Mouse (Mus musculus): ENCODE results near the gene Oaz2.
"Not testable (repeated sequence)": the region's sequence is repeated elsewhere in the genome, so short reads cannot be mapped to it uniquely, and the experiment has no call there.

Gene Oaz2

DNA sequence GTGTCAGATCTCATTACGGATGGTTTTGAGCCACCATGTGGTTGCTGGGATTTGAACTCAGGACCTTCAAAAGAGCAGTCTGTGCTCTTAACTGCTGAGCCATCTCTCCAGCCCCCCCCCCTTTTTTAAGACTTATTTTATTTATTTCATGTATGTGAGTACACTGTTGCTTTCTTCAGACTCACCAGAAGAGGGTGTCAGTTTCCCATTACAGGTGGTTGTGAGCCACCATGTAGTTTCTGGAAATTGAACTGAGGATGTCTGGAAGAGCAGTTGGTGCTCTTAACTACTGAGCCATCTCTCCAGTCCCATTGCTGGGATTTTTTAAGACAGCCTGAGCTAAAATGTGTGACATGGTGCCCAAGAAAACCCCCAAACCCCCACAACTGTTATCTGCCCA is 15.8 kb upstream of the Oaz2 start:
- in situ Hi-C loops (cut with MboI) = not testable (repeated sequence)

DNA sequence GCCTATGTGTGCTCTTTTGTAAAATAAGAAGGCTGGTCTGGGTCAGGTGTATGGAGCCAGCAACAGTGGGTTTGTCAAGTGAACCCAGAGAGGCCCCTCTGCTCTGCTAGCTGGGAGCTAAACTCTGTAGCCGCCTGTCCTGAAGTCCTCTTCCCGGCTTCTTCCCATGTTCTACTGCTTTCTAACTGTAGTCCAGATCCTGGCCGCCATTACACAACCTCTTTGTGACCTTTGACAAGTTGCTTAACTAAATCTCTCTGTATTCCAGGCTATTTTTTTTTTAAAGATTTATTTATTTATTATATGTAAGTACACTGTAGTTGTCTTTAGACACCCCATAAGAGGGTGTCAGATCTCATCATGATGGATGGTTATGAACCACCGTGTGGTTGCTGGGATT is 14.1 kb upstream of the Oaz2 start:
- in situ Hi-C loops (cut with MboI) = no loop called here

DNA sequence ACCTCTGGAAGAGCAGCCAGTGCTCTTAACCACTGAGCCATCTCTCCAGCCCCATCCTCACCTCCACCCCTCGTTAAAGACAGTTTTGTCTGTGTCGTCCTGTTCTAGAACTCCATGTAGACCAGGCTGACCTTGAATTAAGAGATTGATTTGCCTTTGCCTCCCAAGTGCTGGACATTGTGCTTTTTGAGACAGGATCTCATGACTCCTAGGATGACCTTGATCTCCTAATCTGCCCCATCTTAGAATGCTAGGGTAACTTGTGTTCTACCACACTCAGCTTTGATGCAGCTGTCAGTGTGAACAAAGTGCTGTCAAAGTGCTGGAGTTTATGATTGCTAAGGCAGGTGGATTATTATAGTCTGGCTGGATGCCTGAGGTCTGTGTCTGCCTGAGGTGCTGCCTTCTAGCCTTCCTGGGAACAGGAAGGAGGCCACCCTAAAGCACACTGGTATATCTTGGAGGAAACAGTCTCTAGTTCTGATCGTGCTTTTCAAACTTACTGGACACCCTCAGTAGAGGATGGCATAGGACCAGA is 13.0 kb upstream of the Oaz2 start:
- in situ Hi-C loops (cut with MboI) = no loop called here

DNA sequence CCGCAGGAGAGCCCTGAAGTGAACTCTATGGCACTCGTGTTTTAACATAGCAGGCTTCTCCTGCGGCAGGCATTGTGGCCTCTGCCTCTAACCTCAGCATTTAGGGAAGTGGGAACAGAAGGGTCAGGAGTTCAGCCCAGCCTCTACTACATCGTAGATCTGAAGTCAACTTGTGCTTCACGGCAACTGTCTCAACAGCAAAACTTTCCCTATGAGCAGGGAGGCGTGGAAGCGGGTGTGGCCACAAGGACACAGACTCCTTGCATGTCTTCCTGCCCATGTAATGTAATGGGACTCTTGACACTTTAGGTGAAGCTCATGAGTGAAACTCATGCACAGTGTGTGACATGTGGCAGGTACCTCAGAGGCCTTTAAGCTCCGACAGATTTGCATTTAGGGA is 12.3 kb upstream of the Oaz2 start:
- in situ Hi-C loops (cut with MboI) = no loop called here

DNA sequence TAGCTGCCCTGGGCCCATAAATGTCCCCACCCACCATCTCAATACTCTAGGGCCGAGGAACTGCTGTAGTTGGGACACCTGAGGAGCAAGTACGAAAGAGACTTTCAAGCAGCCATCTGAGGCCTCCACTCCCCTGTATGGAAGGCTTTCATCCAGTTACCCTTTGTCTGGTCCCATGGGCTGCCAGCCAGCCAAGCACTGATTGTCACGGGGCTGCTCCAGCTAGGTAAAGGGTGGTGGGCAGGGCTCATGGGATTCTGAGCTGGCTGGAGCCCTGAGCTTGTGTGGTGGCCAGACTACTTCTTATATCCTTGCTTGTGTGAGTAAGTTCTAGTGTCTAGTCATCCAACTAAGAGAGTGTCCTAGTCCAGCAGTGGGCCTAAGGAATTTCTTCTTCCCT is 10.6 kb upstream of the Oaz2 start:
- in situ Hi-C loops (cut with MboI) = no loop called here

DNA sequence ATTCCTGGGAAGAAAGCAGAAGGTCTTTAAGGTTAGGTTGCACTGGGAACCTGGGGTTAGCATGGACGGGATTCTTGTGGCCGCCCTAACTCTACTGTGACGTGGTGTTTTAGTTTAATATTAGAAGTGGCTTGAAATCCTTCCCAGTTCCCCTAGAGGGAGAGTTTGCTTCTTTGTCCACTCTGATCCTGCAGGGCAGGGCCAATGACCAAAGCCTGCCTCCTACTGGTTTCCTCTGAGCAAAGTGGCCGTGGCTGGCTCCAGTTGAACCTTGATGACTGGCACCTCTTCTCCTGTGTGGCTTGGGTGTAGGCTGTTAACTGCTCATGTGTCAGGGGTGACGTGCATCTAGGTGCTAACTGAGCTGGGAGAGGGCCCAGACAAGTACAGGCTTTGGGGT is 6.8 kb upstream of the Oaz2 start:
- in situ Hi-C loops (cut with MboI) = loop anchor here (5.0 kb wide), 1 partner anchor 139 kb away; the partner anchor contains the start of gene Ankdd1a

DNA sequence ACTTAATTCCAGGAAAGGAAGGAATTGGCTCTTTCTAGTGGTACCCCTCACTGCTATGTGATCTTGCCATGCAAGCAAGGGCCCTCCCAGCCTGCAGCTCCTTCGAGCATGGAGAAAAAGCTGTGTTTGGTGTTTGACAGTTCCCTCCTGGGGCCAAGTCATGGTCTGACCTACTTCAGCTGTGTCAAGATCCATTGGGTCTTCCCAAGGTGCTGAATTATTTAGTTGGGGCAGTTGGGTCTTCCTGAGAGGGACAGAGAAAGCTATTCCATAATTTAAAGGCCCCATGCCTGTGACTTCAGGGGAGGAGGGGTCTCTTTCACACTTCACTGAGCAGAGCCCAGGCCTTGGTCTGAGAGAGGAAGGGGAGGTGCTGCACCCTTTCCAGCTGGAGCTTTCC is 6.3 kb upstream of the Oaz2 start:
- in situ Hi-C loops (cut with MboI) = loop anchor here (5.0 kb wide), 1 partner anchor 139 kb away; the partner anchor contains the start of gene Ankdd1a

DNA sequence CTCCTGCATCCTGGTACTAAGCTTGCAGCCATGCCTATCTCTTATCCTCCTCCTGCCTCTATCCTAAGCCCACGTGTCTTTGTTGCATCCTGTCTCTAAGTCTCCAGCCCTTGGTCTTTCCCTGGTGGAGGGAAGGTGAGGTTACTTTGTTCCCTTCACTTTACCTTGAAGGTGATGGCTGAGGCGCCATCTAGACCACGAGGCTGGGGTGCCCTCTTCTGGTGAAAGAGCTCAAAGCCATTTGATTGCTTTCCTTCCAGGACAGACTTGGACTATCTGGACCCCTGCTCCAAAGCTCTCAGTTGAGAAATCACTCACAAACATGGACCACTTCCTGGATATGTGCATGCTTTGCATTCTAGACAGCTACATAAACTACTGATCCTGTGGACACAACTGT is 3.6 kb upstream of the Oaz2 start:
- in situ Hi-C loops (cut with MboI) = loop anchor here (5.0 kb wide), 1 partner anchor 142 kb away; the partner anchor contains the start of gene Ankdd1a

DNA sequence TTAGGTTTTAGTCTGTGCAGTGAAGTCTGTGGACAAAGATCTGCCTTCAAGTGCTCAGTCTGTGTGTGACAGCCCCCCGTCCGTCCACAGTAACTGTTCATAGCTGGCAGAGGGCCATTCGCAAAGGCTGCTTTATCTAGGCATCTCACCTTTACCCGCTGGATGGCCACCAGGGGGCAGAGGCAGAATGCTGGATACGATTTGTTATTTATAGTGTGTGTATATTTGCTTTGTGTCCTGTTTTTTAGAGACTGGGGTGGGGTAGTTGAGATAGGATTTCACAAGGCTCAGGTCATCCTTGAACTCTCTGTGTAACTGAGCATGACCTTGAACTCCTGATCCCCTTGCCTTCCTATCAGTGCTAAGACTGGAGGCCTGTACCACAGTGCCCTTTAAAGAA is 1.8 kb upstream of the Oaz2 start:
- in situ Hi-C loops (cut with MboI) = no loop called here

DNA sequence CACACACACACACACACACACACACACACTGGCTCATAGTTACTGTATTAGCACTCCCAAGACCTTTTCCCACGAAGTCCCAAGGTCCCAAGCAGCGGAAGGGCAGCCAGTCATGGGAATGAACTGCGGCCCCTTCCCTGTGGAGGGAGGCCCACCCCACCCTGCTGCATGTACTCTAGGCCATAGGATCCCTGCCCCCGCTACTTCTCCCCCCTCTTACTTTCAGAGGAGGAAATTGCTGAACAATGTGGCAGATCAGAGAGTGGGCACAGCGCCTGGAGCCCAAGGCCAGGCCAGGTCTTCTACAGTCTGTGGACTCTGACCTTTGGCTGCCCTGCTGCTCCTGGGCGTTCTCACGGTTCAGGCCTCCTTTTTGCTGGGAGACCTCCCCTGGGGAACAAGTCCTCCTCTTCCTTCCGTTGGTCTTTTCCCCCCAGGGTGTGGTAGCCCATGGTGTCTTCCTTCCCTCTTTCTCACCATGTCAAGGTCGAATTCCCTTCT is 3.7 kb downstream of the Oaz2 start:
- in situ Hi-C loops (cut with MboI) = no loop called here

DNA sequence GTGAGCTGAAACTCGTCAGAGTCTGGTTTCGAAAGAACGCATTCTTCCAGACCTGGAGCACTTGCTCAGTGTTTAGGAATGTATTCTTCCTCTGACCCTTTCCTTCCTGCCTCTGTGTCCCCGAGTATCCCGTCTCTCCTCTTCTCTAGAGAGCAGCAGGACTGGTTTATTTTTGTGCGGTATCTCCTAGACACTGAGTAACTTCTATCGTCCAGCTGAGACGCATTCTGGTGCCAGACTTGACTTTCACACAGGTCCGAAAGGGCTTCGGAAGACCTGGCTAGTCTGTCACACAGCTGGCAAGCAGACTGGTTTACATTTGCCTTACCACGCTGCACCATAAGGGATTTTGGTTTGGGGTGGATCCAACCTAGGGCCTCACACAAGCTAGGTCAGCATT is 5.2 kb downstream of the Oaz2 start:
- in situ Hi-C loops (cut with MboI) = no loop called here

DNA sequence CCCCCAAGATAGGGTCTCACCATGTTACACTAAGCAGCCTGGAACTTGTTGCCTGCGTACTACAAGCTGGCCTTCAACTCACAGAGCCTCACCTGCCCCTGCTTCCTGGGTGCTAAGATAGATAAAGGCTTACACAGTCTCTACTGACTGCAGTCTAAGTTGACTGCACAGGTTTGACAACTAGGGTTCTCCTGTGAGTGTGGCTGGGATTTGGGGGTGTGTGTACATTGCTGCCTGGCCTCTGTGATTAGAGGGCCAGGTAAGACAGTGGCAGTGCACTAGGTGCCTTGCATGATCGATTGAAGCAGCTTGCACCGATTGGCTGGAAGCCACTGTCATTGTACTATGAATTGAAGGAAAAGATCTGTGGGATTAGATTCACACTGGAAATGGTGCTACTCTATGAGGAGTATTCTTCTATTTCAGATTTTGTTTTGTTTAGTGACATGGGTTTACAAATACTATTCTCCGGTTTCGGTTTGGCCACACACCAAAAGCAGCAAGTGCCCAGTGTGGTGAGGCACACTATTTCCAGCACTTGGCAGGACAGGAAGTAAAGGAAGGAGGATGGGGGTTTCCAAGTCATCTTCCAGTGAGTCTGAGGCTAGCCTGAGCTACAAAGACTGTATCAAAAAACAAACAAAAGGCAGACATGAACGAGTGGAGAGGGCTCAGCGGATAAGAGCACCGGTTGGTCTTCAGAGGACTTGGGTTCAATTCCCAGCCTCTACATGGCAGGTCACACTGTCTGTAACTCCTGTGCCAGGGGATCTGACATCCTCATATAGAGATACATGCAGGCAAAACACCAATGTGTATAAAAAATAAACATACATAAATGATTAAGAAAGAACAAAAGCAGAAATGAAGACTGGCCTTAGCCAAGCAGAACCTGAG is 7.9 kb downstream of the Oaz2 start:
- in situ Hi-C loops (cut with MboI) = no loop called here

DNA sequence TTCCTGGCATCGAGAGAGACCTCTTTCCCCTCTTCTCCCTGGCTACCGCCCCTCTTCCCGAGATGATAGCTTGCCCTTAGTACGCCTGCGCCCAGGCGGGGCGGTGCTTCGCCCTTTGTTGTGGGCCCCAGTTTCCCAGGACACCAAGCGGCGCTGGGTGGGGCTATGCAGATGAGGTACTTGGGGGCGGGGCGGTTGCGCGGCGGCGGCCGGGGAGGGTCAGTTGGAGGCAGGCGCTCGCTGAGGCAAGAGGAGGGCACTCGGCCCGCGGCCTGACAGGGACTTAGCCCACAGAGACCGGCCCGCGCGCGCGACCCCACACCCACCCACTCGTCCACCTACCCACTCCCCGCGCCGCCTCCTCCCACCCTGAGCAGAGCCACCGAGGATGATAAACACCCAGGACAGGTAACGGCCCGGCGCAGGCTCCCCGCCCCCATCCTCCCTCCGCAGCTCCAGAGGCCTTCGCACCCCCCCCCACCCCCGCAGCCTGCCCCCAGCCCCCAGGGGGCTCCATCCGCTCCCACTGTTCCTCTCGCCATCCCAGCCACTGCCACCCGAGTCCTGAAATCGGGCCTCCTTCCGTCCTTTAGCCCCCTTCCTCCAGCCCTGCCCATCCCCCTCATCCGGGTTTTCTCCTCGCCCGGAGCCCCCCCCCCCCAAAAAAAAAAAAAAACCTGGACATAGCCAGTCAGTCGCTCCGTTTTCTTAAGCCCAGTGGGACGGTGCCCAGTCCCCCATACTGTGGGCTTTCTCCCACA is 8.7 kb downstream of the Oaz2 start:
- in situ Hi-C loops (cut with MboI) = no loop called here

DNA sequence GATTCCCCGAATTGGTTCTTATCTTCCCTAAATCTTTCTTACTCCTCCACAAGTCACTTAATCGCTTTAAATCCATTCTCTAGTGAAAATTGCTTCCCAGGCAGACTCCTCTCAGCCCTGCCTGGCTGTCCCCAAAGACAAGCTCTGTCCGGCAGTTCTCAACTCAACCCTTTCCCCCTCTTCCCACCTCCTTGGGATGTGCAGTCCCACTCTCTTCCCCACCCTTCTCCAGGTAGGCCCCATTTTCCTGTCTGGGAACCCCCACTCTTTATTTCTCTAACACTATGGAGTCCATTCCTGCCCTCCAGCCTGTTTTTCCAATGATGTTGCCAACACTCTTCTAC is 9.3 kb downstream of the Oaz2 start:
- in situ Hi-C loops (cut with MboI) = no loop called here

DNA sequence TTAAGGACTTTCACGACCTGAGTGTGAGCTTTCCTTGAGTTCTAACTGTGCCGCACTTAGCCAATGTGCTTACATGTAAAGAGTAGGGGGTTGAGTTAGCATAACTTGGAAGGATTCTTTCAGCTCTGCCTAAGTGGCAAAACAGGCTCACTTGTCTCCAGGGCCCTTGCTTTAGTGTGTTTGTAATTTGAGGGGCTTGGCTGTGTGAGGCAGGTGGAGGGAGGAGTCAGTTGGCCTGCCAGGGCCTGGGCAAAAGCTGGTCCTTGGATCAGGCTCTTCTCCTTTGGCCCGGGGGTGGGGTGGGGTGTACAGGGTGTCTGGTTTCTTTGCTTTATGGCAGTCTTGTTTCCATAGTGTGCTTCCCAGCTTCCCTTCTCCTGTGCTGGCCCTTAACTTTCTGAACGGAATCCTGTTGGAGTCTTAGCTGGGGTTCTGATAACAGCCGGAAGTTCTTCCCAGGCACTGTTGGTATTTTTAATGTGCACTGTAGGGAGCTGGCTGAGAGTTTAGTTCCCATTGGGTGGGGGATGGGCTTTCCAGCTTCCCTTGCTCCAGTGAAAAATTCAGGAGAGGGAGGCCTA is 11.5 kb downstream of the Oaz2 start:
- in situ Hi-C loops (cut with MboI) = no loop called here

DNA sequence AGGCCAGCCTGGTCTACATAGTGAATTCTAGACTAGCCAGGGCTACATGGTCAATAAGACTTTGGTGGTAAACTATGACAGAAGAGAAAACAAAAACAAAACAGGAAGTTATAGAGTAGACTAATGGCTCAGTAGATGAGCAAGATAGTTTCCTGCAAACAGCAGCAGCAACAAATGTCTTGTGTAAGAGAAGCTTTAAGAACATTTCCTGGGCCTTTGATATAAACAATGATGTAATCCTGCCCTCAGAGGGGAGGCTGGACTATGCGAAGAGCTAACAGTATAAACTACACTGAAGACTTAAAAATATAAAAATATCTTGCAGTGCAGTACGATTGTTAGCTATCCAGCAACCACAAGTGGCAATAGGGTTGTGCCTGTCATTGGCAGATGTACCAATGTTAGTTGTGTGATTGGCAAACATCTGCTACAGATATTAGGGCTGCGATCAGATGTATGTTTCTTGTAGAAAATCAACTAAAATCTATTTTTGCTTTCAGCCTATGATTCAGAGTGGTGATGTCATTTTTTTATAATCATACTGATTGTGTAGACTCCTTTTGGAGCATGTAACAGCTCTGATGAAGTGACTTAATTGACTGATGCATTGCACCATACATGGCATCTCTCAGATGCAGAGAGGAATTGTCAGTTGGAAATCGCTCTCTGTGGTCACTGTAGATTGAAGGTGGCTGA is 13.3 kb downstream of the Oaz2 start:
- in situ Hi-C loops (cut with MboI) = no loop called here

DNA sequence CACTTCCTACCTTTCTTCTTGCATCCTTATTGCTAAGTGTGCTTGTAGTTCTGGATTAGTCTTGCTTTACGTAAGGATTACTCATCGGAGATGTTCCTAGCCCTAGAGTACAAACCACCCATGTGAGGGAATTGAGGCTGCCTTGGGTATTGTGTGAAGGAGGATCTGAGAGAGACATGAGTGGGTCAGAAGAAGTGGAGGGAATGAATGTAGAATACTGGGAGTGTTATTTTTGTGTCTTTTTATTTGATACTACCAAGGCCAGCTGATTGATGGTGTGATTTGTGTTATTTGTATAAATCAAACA is 13.8 kb downstream of the Oaz2 start:
- in situ Hi-C loops (cut with MboI) = no loop called here

DNA sequence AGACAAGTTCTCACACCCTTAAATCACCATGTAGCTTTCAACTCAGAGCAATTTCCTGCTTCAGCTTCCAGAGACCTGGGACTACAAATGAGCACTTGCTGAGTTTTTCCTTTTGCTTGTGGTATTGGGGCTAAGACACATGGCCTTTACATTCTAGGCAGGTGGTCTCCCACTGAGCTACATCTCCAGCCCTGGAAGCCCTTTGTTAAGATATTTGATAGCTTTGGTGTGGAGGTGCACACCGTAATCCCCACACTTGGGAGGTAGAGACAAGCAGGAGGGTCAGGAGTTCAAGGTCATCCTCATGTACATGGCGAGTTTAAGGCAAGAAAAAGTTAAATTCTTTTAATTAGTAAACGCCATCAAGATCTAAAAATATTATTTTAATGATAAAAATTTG is 14.4 kb downstream of the Oaz2 start:
- in situ Hi-C loops (cut with MboI) = no loop called here

DNA sequence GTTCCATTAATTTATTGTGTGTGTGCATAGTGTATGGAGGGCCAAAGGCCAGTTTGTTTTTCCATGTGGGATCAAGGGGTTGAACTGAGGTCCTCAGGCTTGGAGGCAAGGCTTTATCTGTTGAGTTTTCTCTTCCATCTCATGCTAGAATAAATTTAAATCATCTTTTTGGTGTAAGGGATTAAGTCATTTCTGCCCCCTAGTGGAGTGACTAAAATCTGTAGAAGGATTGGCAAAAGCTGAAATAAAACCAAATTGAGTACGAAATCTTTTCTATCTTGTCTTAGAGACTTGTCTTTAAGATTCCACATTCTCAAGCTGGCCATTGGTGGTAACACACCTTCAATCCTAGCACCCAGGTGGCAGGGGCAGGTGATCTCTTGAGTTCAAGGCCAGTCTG is 15.2 kb downstream of the Oaz2 start:
- in situ Hi-C loops (cut with MboI) = no loop called here

DNA sequence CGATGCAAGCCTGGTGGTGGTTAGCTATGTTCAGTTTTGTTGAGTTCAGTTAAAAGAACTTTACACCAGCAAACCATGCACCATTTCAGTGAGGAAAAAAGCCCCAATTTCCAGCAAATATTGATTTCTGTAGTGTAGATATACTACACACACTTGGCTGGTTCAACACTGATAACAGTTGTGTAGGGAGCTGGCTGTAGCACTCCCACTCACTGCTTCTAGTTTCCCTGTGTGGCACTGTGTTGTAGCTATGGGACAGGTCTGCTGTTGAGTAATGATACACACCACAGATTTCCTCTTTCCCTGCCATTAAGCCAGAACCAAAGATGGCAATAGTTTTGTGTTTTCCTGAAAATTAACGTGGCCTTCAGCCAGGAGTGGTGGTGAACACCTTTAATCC is 16.9 kb downstream of the Oaz2 start:
- in situ Hi-C loops (cut with MboI) = no loop called here

DNA sequence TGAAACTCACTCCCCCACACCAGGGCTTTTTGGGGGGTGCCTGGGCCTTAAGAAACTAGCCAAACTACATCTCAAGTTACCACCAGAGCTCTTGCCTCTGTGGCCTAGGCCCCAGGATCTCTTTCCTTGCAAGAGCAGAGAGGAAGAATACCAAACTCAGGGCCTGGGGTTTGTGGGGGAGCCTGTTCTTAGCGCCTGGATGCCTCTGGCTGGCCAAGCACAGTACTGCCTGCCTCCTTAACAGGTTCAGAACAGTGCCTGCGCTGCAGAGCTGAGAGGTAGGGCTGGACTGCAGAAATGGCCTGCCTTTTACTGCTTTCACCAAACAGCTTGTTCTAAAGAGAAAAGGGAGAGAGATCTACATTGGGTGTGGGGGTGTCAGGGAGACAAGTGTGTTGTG is 22.1 kb downstream of the Oaz2 start:
- in situ Hi-C loops (cut with MboI) = not testable (repeated sequence)

DNA sequence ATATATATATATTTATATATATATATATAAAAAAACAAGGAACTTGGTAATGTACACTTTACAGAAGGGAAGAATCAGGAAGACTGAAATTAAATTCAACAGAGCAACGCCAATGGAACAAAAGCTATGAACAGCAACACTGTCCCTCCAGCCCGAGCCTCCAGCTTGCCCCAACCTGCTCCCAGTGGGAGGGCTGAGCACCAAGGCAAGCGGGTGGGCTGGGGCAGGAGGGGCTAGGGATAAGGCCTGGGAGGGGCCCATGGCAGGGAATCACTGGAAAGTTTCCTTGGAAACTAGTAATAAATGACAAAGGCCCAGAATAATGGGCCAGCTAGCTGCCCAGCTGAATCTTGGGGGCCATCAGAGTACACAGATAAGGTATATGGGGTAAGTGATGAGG is 24.7 kb downstream of the Oaz2 start:
- in situ Hi-C loops (cut with MboI) = no loop called here

Measured in mature B cell (primary cell).